Mouse (Mus musculus) kidney, adult 2 months (tissue): Measurements from ENCODE around the gene Spats2.

Source experiments
- CTCF ChIP-seq: fragments of 200-500 bp; conservative IDR thresholded peaks from 2 replicates; pipeline ENCODE4 v1.5.1; 2011; ENCODE audit warnings: low read depth, mild to moderate bottlenecking, control low read depth, low read length, moderate library complexity, mixed read lengths; ENCODE audit not compliant: insufficient read depth, insufficient read length
- POLR2A ChIP-seq: fragments of 200-500 bp; IDR thresholded peaks from one replicate; pipeline ENCODE4 v1.6.1; 2011; ENCODE audit warnings: low read depth, low read length, control low read depth

DNA sequence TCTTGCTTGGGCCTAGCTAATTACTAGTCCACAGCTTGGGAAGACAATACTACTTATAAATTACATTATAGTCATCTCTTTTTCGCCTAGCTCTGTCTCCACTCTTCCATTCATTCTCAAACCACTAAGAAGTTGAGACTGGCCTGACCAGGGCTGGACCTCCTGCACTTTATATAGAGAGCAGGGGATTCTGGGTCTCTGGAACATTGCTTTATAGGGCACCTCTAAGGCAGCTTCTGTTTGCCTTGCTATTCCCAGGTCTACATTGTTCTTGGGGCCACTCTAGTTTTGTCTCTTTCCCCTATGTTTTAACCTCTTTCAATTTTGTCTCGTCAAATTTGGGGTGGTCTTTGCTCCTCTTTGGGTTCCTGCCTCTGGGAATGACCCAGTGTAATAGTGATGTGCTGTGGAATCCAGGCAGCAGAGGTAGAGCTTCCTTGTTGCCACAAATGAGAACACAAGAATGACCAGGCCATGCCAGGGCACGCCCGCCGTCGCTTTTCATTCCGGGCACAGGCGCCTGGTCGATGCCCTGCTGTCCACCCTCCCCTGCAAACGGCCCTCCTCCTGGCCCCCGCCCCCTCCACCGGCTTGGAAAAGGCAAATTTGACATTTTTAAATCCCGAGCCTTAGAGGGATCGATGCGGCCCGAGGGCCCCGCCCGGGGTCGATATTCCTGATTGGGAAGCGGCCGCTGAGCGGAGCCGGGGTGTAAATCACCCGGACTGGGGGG is 29.5 kb upstream of the Spats2 start:
- TF ChIP-seq CTCF (no peak), POLR2A (no peak)
